Mouse (Mus musculus): ENCODE measurements around the gene Agrp. TPM values are rescaled to one million over a fixed set of nuclear protein-coding genes. Genes with fewer than 3 reads are reported as not detected.

Agrp gene
- polyA plus RNA-seq, 1 experiment from 2014 or later = 1.4 TPM

GRCm38 (mm10) chr8:105640511-105640910 lies 3.3 kb upstream of the Agrp start:
- peaks cover 22% of the 10 kb centered on the region for H3K4me1 ChIP-seq (ENCODE audit: control insufficient read depth, insufficient read depth, low read length)
- no peak overlapping the region for H3K27ac ChIP-seq (ENCODE audit: low read length)
- H3K4me2 ChIP-seq (ENCODE audit: low read length) = no peak overlapping the region
- ATAC-seq = no peak
- 70% methylated on average over 2 of the region's 2 CpGs for WGBS
- no peak overlapping the region for H3K4me3 ChIP-seq (ENCODE audit: low read depth, low read length)
- H3K9ac ChIP-seq (ENCODE audit: low read depth, low read length) = no peak overlapping the region
- H3K27me3 ChIP-seq (ENCODE audit: control insufficient read depth, insufficient read depth, low read depth, low read length) = no peaks in the 10 kb centered on the region
- H3K9me3 ChIP-seq (replicated peaks; ENCODE audit: control insufficient read depth, low read length, poor library complexity, severe bottlenecking) = no peaks in the 10 kb centered on the region
- H3K36me3 ChIP-seq (ENCODE audit: control insufficient read depth, insufficient read depth, low read length) = peaks cover 3% of the 10 kb centered on the region; the same call in 1 of the 2 replicates

- no peak overlapping the region for H3K4me3 ChIP-seq (ENCODE audit: low read depth, low read length)
- H3K27me3 ChIP-seq (ENCODE audit: control insufficient read depth, insufficient read depth, low read depth, low read length) = no peaks in the 10 kb centered on the region
- H3K27ac ChIP-seq (ENCODE audit: low read length) = no peak overlapping the region
- H3K4me2 ChIP-seq (ENCODE audit: low read length) = no peak overlapping the region
- H3K36me3 ChIP-seq (ENCODE audit: control insufficient read depth, insufficient read depth, low read length) = peaks cover 3% of the 10 kb centered on the region; the same call in 1 of the 2 replicates
- no peak for ATAC-seq
- WGBS = 75% methylated on average over 1 of the region's 1 CpGs
- no peaks in the 10 kb centered on the region for H3K9me3 ChIP-seq (replicated peaks; ENCODE audit: control insufficient read depth, low read length, poor library complexity, severe bottlenecking)
- peaks cover 25% of the 10 kb centered on the region for H3K4me1 ChIP-seq (ENCODE audit: control insufficient read depth, insufficient read depth, low read length)
- H3K9ac ChIP-seq (ENCODE audit: low read depth, low read length) = no peak overlapping the region
Observed at GRCm38 (mm10) chr8:105639835-105640234, 2.6 kb upstream of the Agrp start.

- peak overlapping the region; percentile 94 for H3K4me3 ChIP-seq (ENCODE audit: low read depth, low read length)
- H3K27ac ChIP-seq (ENCODE audit: low read length) = no peak overlapping the region
- H3K4me1 ChIP-seq (ENCODE audit: control insufficient read depth, insufficient read depth, low read length) = peaks cover 25% of the 10 kb centered on the region
- 85% methylated on average over 4 of the region's 4 CpGs for WGBS
- no peaks in the 10 kb centered on the region for H3K36me3 ChIP-seq (ENCODE audit: control insufficient read depth, insufficient read depth, low read length)
- no peak overlapping the region for H3K9ac ChIP-seq (ENCODE audit: low read depth, low read length)
- H3K27me3 ChIP-seq (ENCODE audit: control insufficient read depth, insufficient read depth, low read depth, low read length) = no peaks in the 10 kb centered on the region
- ATAC-seq = no peak
- H3K9me3 ChIP-seq (replicated peaks; ENCODE audit: control insufficient read depth, low read length, poor library complexity, severe bottlenecking) = no peaks in the 10 kb centered on the region
- peak overlapping the region; percentile 95 for H3K4me2 ChIP-seq (ENCODE audit: low read length)
Observed at GRCm38 (mm10) chr8:105638510-105638909, 1.3 kb upstream of the Agrp start.

- Histone ChIP-seq H3K4me1 (ENCODE audit: control insufficient read depth, insufficient read depth, low read length) (peaks cover 25% of the 10 kb centered on the region), H3K27me3 (ENCODE audit: control insufficient read depth, insufficient read depth, low read depth, low read length) (no peaks in the 10 kb centered on the region), H3K36me3 (ENCODE audit: control insufficient read depth, insufficient read depth, low read length) (no peaks in the 10 kb centered on the region), H3K27ac (ENCODE audit: low read length) (peak overlapping the region; percentile 99), H3K9me3 (replicated peaks; ENCODE audit: control insufficient read depth, low read length, poor library complexity, severe bottlenecking) (no peaks in the 10 kb centered on the region), H3K4me3 (ENCODE audit: low read depth, low read length) (peak overlapping the region; percentile 94), H3K9ac (ENCODE audit: low read depth, low read length) (peak overlapping the region; percentile 100), H3K4me2 (ENCODE audit: low read length) (peak overlapping the region; percentile 95)
- 0% methylated on average over 11 of the region's 11 CpGs for WGBS
- no peak for ATAC-seq
Observed at GRCm38 (mm10) chr8:105637601-105638041, 428 bp upstream of the Agrp start.

DNA sequence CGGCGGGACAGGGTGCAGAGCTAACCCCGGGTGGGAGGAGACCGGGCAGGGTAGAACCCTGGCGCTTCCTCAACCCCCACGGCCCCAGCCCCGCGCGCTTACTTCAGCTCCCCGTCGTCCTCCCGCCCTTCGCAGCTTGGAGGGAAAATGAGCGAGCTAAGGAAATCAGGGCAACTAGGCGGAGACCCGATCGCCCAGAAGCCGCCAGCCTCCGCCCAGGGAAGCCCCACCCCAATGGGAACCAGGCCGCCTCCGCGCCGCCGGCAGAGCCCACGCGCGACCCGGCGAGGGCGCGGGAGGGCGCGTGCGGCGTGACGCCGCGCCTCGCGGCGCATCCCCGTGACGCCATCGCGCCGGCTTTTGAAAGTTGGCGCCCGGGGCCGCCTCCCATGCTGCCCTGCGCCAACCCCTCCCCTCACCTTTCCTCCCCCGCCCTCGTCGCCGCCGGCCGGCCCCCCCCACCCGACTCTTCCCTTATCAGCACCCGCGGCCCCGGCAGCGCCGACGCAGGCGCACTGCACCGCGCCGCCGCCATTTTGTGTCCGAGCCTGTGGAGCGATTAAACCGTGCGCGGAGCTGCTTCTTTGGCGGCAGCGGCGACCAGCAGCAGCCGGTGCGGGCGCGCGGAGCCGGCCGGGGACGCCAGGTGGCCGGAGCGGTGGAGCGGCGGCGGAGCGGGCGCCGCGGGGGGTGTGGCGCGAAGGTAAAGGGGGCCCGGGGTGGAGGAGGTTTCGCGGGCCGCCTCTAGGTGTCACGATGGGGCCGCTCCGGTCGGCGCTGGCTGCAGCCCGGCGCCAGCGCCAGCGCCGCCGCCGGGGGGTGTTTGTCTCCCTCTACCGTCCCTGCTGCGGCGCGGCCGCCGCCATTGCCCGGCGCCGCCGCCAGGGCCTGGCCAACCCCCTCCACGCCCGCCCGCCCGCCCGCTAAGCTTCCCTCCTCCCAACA lies 903 bp downstream of the Agrp start, which contains the start of gene Ctcf:
Gene Ctcf, plus strand, starts transcription at position 551 of the 945 bp plus-strand sequence.
- no peaks in the 10 kb centered on the region for H3K36me3 ChIP-seq (ENCODE audit: control insufficient read depth, insufficient read depth, low read length)
- peak within 1 kb of the TSS; percentile 95 for H3K4me2 ChIP-seq (ENCODE audit: low read length)
- peaks cover 25% of the 10 kb centered on the region for H3K4me1 ChIP-seq (ENCODE audit: control insufficient read depth, insufficient read depth, low read length)
- H3K27ac ChIP-seq (ENCODE audit: low read length) = peak within 1 kb of the TSS; percentile 99
- H3K4me3 ChIP-seq (ENCODE audit: low read depth, low read length) = peak within 1 kb of the TSS; percentile 94
- H3K9me3 ChIP-seq (replicated peaks; ENCODE audit: control insufficient read depth, low read length, poor library complexity, severe bottlenecking) = no peaks in the 10 kb centered on the region
- peak; percentile 94 for ATAC-seq
- no peaks in the 10 kb centered on the region for H3K27me3 ChIP-seq (ENCODE audit: control insufficient read depth, insufficient read depth, low read depth, low read length)
- H3K9ac ChIP-seq (ENCODE audit: low read depth, low read length) = peak within 1 kb of the TSS; percentile 100
- whole genome bisulfite sequencing = under 1% methylated on average over 86 of the region's 126 CpGs

GRCm38 (mm10) chr8:105635481-105635880 lies 1.7 kb downstream of the Agrp start:
- H3K27me3 ChIP-seq (ENCODE audit: control insufficient read depth, insufficient read depth, low read depth, low read length) = no peaks in the 10 kb centered on the region
- peaks cover 23% of the 10 kb centered on the region for H3K4me1 ChIP-seq (ENCODE audit: control insufficient read depth, insufficient read depth, low read length)
- no peak for ATAC-seq
- H3K27ac ChIP-seq (ENCODE audit: low read length) = peak overlapping the region; percentile 99
- WGBS = 2% methylated on average over 11 of the region's 11 CpGs
- no peaks in the 10 kb centered on the region for H3K9me3 ChIP-seq (replicated peaks; ENCODE audit: control insufficient read depth, low read length, poor library complexity, severe bottlenecking)
- H3K4me3 ChIP-seq (ENCODE audit: low read depth, low read length) = peak overlapping the region; percentile 94
- peak overlapping the region; percentile 100 for H3K9ac ChIP-seq (ENCODE audit: low read depth, low read length)
- peak overlapping the region; percentile 89 for H3K4me2 ChIP-seq (ENCODE audit: low read length)
- H3K36me3 ChIP-seq (ENCODE audit: control insufficient read depth, insufficient read depth, low read length) = no peaks in the 10 kb centered on the region

GRCm38 (mm10) chr8:105634771-105635458 lies 2.3 kb downstream of the Agrp start:
- no peaks in the 10 kb centered on the region for H3K27me3 ChIP-seq (ENCODE audit: control insufficient read depth, insufficient read depth, low read depth, low read length)
- H3K9ac ChIP-seq (ENCODE audit: low read depth, low read length) = no peak overlapping the region
- peak overlapping the region; percentile 89 for H3K4me2 ChIP-seq (ENCODE audit: low read length)
- no peaks in the 10 kb centered on the region for H3K9me3 ChIP-seq (replicated peaks; ENCODE audit: control insufficient read depth, low read length, poor library complexity, severe bottlenecking)
- H3K4me1 ChIP-seq (ENCODE audit: control insufficient read depth, insufficient read depth, low read length) = peaks cover 21% of the 10 kb centered on the region
- no peak for ATAC-seq
- H3K27ac ChIP-seq (ENCODE audit: low read length) = no peak overlapping the region
- 84% methylated on average over 2 of the region's 2 CpGs for WGBS
- H3K36me3 ChIP-seq (ENCODE audit: control insufficient read depth, insufficient read depth, low read length) = no peaks in the 10 kb centered on the region
- H3K4me3 ChIP-seq (ENCODE audit: low read depth, low read length) = no peak overlapping the region; the same call in 1 of the 2 replicates

DNA sequence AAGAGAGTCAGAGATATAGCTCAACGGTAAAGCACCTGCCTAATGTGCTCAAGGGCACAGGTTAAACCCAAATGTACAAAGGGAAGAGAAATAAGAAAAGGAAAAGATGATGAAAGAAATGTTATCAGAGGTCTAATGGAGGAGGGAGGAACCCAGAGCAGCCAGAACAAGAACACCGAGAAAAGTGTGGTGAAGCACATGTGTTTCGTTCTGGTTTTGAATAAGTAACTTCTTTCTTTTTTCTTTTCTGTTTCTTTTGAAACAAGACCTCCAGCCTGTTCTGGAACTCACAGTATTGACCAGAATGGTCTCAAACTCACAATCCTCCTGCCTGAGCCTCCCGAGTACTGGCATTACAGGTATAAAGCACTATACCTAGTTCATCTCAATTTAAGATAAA lies 7.9 kb downstream of the Agrp start:
- Histone ChIP-seq H3K9ac (ENCODE audit: low read depth, low read length) (no peak overlapping the region), H3K4me1 (ENCODE audit: control insufficient read depth, insufficient read depth, low read length) (no peaks in the 10 kb centered on the region), H3K4me2 (ENCODE audit: low read length) (no peak overlapping the region), H3K36me3 (ENCODE audit: control insufficient read depth, insufficient read depth, low read length) (no peaks in the 10 kb centered on the region), H3K4me3 (ENCODE audit: low read depth, low read length) (no peak overlapping the region), H3K27ac (ENCODE audit: low read length) (no peak overlapping the region), H3K9me3 (replicated peaks; ENCODE audit: control insufficient read depth, low read length, poor library complexity, severe bottlenecking) (no peaks in the 10 kb centered on the region), H3K27me3 (ENCODE audit: control insufficient read depth, insufficient read depth, low read depth, low read length) (no peaks in the 10 kb centered on the region)
- 95% methylated on average over 4 of the region's 4 CpGs for WGBS
- no peak for ATAC-seq
